Mouse (Mus musculus) kidney, adult 2 months (tissue): ENCODE measurements around the gene Iqsec2.

Experiments
- CTCF ChIP-seq: fragments of 200-500 bp; conservative IDR thresholded peaks from 2 replicates; pipeline ENCODE4 v1.5.1; 2011; ENCODE audit warnings: low read depth, mild to moderate bottlenecking, control low read depth, low read length, moderate library complexity, mixed read lengths; ENCODE audit not compliant: insufficient read depth, insufficient read length
- POLR2A ChIP-seq: fragments of 200-500 bp; IDR thresholded peaks from one replicate; pipeline ENCODE4 v1.6.1; 2011; ENCODE audit warnings: low read depth, low read length, control low read depth

DNA sequence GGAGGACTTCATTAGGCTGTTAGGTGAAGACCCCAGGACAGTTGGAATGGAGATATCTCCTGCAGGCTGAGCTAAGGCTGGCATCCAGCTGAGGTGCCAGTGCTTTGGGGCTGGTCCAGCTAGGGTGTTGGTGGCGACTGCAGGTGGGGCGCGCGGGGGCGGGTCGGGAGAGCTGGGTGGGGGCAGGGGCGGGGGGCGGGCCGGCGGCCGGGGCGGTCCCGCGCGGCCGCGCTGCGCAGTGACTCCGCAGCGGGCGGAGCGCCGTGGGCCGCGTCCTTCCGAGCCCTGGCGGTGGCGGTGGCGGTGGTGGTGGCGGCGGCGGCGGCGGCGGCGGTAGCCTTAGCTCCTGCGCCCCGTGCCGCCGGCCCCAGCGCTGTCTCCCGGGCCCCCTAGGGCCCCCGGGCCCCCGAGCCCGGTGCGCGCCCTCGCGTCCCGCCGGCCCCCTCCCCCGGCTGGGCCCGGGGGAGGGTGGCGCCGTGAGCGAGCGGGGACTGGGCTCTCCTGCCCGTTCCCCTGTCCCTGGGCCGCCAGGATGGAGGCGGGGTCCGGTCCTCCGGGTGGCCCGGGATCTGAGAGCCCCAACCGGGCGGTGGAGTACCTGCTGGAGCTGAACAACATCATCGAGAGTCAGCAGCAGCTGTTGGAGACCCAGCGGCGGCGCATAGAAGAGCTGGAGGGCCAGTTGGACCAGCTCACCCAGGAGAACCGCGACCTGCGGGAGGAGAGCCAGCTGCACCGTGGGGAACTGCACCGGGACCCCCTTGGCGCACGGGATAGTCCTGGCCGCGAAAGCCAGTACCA, at the start of gene Iqsec2:
- TF ChIP-seq CTCF, result no peak
- TF ChIP-seq POLR2A, result no peak
